In genomic region chr5:33652783-33653173, GRCm38 (mm10) we compare ENCODE assay signal across 7 mouse cellular contexts. TPM values are rescaled to one million over a fixed set of nuclear protein-coding genes. Genes with fewer than 3 reads are reported as not detected.
DNase-seq lines count a peak whose midpoint lies in the region; ATAC-seq and TF ChIP-seq lines count a peak whose summit lies in the region.

No protein-coding gene starts in this region.

- peaks cover 7% of the 10 kb centered on the region; the same call in 1 of the 2 replicates for H3K36me3 ChIP-seq in lung, postnatal 0 days (ENCODE audit: insufficient read depth, low read length)
- peaks cover 6% of the 10 kb centered on the region; the same call in 1 of the 2 replicates for H3K36me3 ChIP-seq in forebrain, embryonic 11.5 days (ENCODE audit: control insufficient read depth, insufficient read depth, low read length)
- H3K36me3 ChIP-seq in limb, embryonic 12.5 days = peaks cover 48% of the 10 kb centered on the region
- peaks cover 25% of the 10 kb centered on the region for H3K36me3 ChIP-seq in small intestine, adult 2 months (ENCODE audit: control insufficient read depth, insufficient read depth, low read length)

- no peak overlapping the region for H3K9ac ChIP-seq in lung, postnatal 0 days (replicated peaks; ENCODE audit: low read depth)
- peak overlapping the region; percentile 64; the same call in 1 of the 2 replicates for H3K9ac ChIP-seq in forebrain, embryonic 11.5 days (ENCODE audit: low read length)
- peak overlapping the region; percentile 87; the same call in 1 of the 2 replicates for H3K9ac ChIP-seq in limb, embryonic 12.5 days (replicated peaks)

- peak overlapping the region; percentile 68 for H3K4me3 ChIP-seq in lung, postnatal 0 days (ENCODE audit: low read depth, low read length)
- peak overlapping the region; percentile 70; the same call in 1 of the 2 replicates for H3K4me3 ChIP-seq in forebrain, embryonic 11.5 days (ENCODE audit: low read depth, low read length)
- peak overlapping the region; percentile 79 for H3K4me3 ChIP-seq in limb, embryonic 12.5 days (replicated peaks)
- peak overlapping the region; percentile 29 for H3K4me3 ChIP-seq in small intestine, adult 2 months (ENCODE audit: low read depth, low read length)

- TF ChIP-seq EP300 in lung, postnatal 0 days (IDR thresholded peaks at IDR 0.05) = no peak

- no peaks in the 10 kb centered on the region for H3K27me3 ChIP-seq in lung, postnatal 0 days (replicated peaks; ENCODE audit: insufficient read depth, low read length)
- H3K27me3 ChIP-seq in forebrain, embryonic 11.5 days (ENCODE audit: control insufficient read depth, insufficient read depth, low read length) = no peaks in the 10 kb centered on the region
- H3K27me3 ChIP-seq in limb, embryonic 12.5 days = no peaks in the 10 kb centered on the region
- no peaks in the 10 kb centered on the region for H3K27me3 ChIP-seq in small intestine, adult 2 months (ENCODE audit: control insufficient read depth, insufficient read depth, low read length)

- peak overlapping the region; percentile 97; the same call in 1 of the 2 replicates for H3K27ac ChIP-seq in lung, postnatal 0 days (ENCODE audit: low read length)
- H3K27ac ChIP-seq in forebrain, embryonic 11.5 days (ENCODE audit: low read depth, low read length) = peak overlapping the region; percentile 94
- peak overlapping the region; percentile 95 for H3K27ac ChIP-seq in limb, embryonic 12.5 days
- H3K27ac ChIP-seq in small intestine, adult 2 months (ENCODE audit: insufficient read depth, low read depth, low read length) = peak overlapping the region; percentile 26; the same call in 1 of the 2 replicates

- ATAC-seq in lung, postnatal 0 days = no peak
- ATAC-seq in forebrain, embryonic 11.5 days (replicated peaks; ENCODE audit: low FRiP score) = peak; percentile 44
- ATAC-seq in limb, embryonic 12.5 days (ENCODE audit: insufficient number of reproducible peaks, insufficient read depth, low FRiP score, low TSS enrichment, low read depth) = peak; percentile 45

- H3K4me2 ChIP-seq in lung, postnatal 0 days (replicated peaks; ENCODE audit: low read depth, low read length) = peak overlapping the region; percentile 55
- H3K4me2 ChIP-seq in forebrain, embryonic 11.5 days (ENCODE audit: low read depth, low read length, severe bottlenecking) = peak overlapping the region; percentile 79
- peak overlapping the region; percentile 83 for H3K4me2 ChIP-seq in limb, embryonic 12.5 days

- no peak for DNase-seq in lung, postnatal 0 days (ENCODE audit: low spot score)
- DNase-seq in lung, postnatal 10 days = no peak
- DNase-seq in forebrain, embryonic 11.5 days (ENCODE audit: low spot score) = no peak
- DNase-seq in cerebellum, postnatal 36 days = no peak
- no peak for DNase-seq in gastrocnemius, postnatal 10 days

- H3K4me1 ChIP-seq in lung, postnatal 0 days (ENCODE audit: insufficient read depth, low read depth, low read length) = peaks cover 10% of the 10 kb centered on the region
- H3K4me1 ChIP-seq in forebrain, embryonic 11.5 days (replicated peaks; ENCODE audit: control insufficient read depth, insufficient read depth, low read length) = peaks cover 25% of the 10 kb centered on the region
- peaks cover 34% of the 10 kb centered on the region for H3K4me1 ChIP-seq in limb, embryonic 12.5 days (replicated peaks)
- peaks cover 13% of the 10 kb centered on the region for H3K4me1 ChIP-seq in small intestine, adult 2 months (ENCODE audit: control insufficient read depth, insufficient read depth, insufficient read length, low read length)

- 2% methylated on average over 9 of the region's 9 CpGs for WGBS in lung, postnatal 0 days
- WGBS in forebrain, embryonic 11.5 days = 5% methylated on average over 9 of the region's 9 CpGs
- 3% methylated on average over 9 of the region's 9 CpGs for WGBS in limb, embryonic 12.5 days
- 7% methylated on average over 9 of the region's 9 CpGs for WGBS in small intestine, adult 2 months

- no peaks in the 10 kb centered on the region for H3K9me3 ChIP-seq in lung, postnatal 0 days (ENCODE audit: low read length)
- no peaks in the 10 kb centered on the region for H3K9me3 ChIP-seq in forebrain, embryonic 11.5 days (ENCODE audit: control insufficient read depth, low read length)
- H3K9me3 ChIP-seq in limb, embryonic 12.5 days = no peaks in the 10 kb centered on the region

- no peak for TF ChIP-seq POLR2A in small intestine, adult 2 months (IDR thresholded peaks at IDR 0.05; ENCODE audit: low read depth, low read length)

- TF ChIP-seq CTCF in lung, postnatal 0 days (IDR thresholded peaks at IDR 0.05) = no peak
- no peak for TF ChIP-seq CTCF in small intestine, adult 2 months (IDR thresholded peaks at IDR 0.05; ENCODE audit: extremely low read depth, insufficient read length, insufficient replicate concordance, low read depth, low read length)

RNA-seq across cellular contexts. Expression of gene Slbp, which starts 0.4 kb away (rescaled TPM):
- 81.2 and 85.6 TPM in 2 replicates for polyA plus RNA-seq in lung, postnatal 0 days (2015; fragmentation: Nextera tagmentation; extraction: Ambion mirVana)
- polyA plus RNA-seq in forebrain, embryonic 11.5 days (2014; fragmentation: Nextera tagmentation; extraction: Ambion mirVana) = 295 and 321 TPM in 2 replicates
- 307 and 311 TPM in 2 replicates for polyA plus RNA-seq in limb, embryonic 12.5 days (2016; fragmentation: Nextera tagmentation; extraction: Ambion mirVana)
- 16.7 and 25.4 TPM in 2 replicates for polyA plus RNA-seq in small intestine, adult 2 months (2012; rRNA removed)
- total RNA-seq in gastrocnemius, postnatal 10 days (2021) = 10 to 100 TPM; 17.9 to 24.6 TPM

RNA-seq across cellular contexts. Expression of gene Tacc3, which starts 5.2 kb away (rescaled TPM):
- polyA plus RNA-seq in lung, postnatal 0 days (2015; fragmentation: Nextera tagmentation; extraction: Ambion mirVana) = 12.5 and 14.5 TPM in 2 replicates
- polyA plus RNA-seq in forebrain, embryonic 11.5 days (2014; fragmentation: Nextera tagmentation; extraction: Ambion mirVana) = 331 and 332 TPM in 2 replicates
- polyA plus RNA-seq in limb, embryonic 12.5 days (2016; fragmentation: Nextera tagmentation; extraction: Ambion mirVana) = 258 and 275 TPM in 2 replicates
- polyA plus RNA-seq in small intestine, adult 2 months (2012; rRNA removed) = 4.0 and 7.7 TPM in 2 replicates
- total RNA-seq in gastrocnemius, postnatal 10 days (2021) = 10 to 100 TPM; 15.7 to 19.8 TPM

RNA-seq across cellular contexts. Expression of gene Tmem129, which starts 5.4 kb away (rescaled TPM):
- polyA plus RNA-seq in lung, postnatal 0 days (2015; fragmentation: Nextera tagmentation; extraction: Ambion mirVana) = 22.5 and 25.1 TPM in 2 replicates
- polyA plus RNA-seq in forebrain, embryonic 11.5 days (2014; fragmentation: Nextera tagmentation; extraction: Ambion mirVana) = 39.3 and 41.8 TPM in 2 replicates
- polyA plus RNA-seq in limb, embryonic 12.5 days (2016; fragmentation: Nextera tagmentation; extraction: Ambion mirVana) = 41.9 and 42.8 TPM in 2 replicates
- polyA plus RNA-seq in small intestine, adult 2 months (2012; rRNA removed) = 25.6 and 34.8 TPM in 2 replicates
- 10 to 100 TPM; 16.0 to 17.7 TPM for total RNA-seq in gastrocnemius, postnatal 10 days (2021)

RNA-seq across cellular contexts. Expression of gene Gm9903, which starts 23.1 kb away (rescaled TPM):
- polyA plus RNA-seq in lung, postnatal 0 days (2015; fragmentation: Nextera tagmentation; extraction: Ambion mirVana) = 0.37 and 0.41 TPM in 2 replicates
- polyA plus RNA-seq in forebrain, embryonic 11.5 days (2014; fragmentation: Nextera tagmentation; extraction: Ambion mirVana) = 0.48 and 0.55 TPM in 2 replicates
- polyA plus RNA-seq in limb, embryonic 12.5 days (2016; fragmentation: Nextera tagmentation; extraction: Ambion mirVana) = 0.46 and 0.74 TPM in 2 replicates
- polyA plus RNA-seq in small intestine, adult 2 months (2012; rRNA removed) = 0.14 and 0.27 TPM in 2 replicates
- total RNA-seq in gastrocnemius, postnatal 10 days (2021) = 1 to 10 TPM; 1.1 to 1.5 TPM

RNA-seq across cellular contexts. Expression of gene Fam53a, which starts 23.3 kb away (rescaled TPM):
- polyA plus RNA-seq in lung, postnatal 0 days (2015; fragmentation: Nextera tagmentation; extraction: Ambion mirVana) = 43.9 and 46.1 TPM in 2 replicates
- 71.4 and 74.4 TPM in 2 replicates for polyA plus RNA-seq in forebrain, embryonic 11.5 days (2014; fragmentation: Nextera tagmentation; extraction: Ambion mirVana)
- polyA plus RNA-seq in limb, embryonic 12.5 days (2016; fragmentation: Nextera tagmentation; extraction: Ambion mirVana) = 71.5 and 78.8 TPM in 2 replicates
- 58.1 and 60.2 TPM in 2 replicates for polyA plus RNA-seq in small intestine, adult 2 months (2012; rRNA removed)
- 10 to 100 TPM; 52.0 to 56.6 TPM for total RNA-seq in gastrocnemius, postnatal 10 days (2021)

Comparison
In these comparisons a context has a peak if more than half of its experiments do, and no peak if none do; other contexts are left out.
1. H3K27ac ChIP-seq: peak in every context shown above with its lines; median percentile 97 in lung, postnatal 0 days; 95 in limb, embryonic 12.5 days; 94 in forebrain, embryonic 11.5 days; 26 in small intestine, adult 2 months.
2. H3K4me3 ChIP-seq: peak in every context shown above with its lines; median percentile 79 in limb, embryonic 12.5 days; 70 in forebrain, embryonic 11.5 days; 68 in lung, postnatal 0 days; 29 in small intestine, adult 2 months.
3. RNA of gene Tacc3, which starts 5.2 kb away (polyA plus RNA-seq): 331 to 332 TPM in forebrain, embryonic 11.5 days and 258 to 275 TPM in limb, embryonic 12.5 days; 12.5 to 14.5 TPM in lung, postnatal 0 days and 4.0 to 7.7 TPM in small intestine, adult 2 months; every median in the first group is over 10 times any median in the second.
4. Peak in every context shown above with its lines, with median percentiles within 50 percentile points of each other: H3K4me2 ChIP-seq.